32 mouse cellular contexts compared by ENCODE assay signal in genomic region chr10:63234133-63234532, GRCm38 (mm10). TPM values are rescaled to one million over a fixed set of nuclear protein-coding genes. Genes with fewer than 3 reads are reported as not detected.
DNase-seq lines count a peak whose midpoint lies in the region; ATAC-seq and TF ChIP-seq lines count a peak whose summit lies in the region.
"Had no signal": no experiment of that assay in that cellular context is flagged by ENCODE, and none has a peak within 500 bp of the region (broad histone marks: within the 10 kb centered on the region; RNA-seq: fewer than 3 reads in every experiment).

No protein-coding gene starts in this region.

- DNase-seq in heart, adult 11 months: peak; percentile 78
- DNase-seq in heart, adult 8-10 months (ENCODE audit: low spot score): no peak
- peak; percentile 82 for DNase-seq in brain, adult 2 months (ENCODE audit: low read depth, low spot score)
- DNase-seq in layer of hippocampus, postnatal 36 days: peak; percentile 11 to 13
- no peak for DNase-seq in cerebellum, postnatal 25 days
- DNase-seq: adrenal gland, postnatal 10 days; cerebellum, adult 11 months; cerebellum, adult 9-10 months; embryo, embryonic 11 days; heart, postnatal 14 days; kidney, adult 2 months; kidney, postnatal 4 days; thymus, postnatal 14 days had no signal

- no peak for ATAC-seq in erythroid progenitor cell, adult 5-6 weeks (replicated peaks; ENCODE audit: low FRiP score, poor library complexity, severe bottlenecking)
- ATAC-seq: forebrain, embryonic 16.5 days; hindbrain, postnatal 0 days; intestine, embryonic 15.5 days; midbrain, embryonic 15.5 days had no signal

- no peak for TF ChIP-seq CTCF in C2C12 (IDR thresholded peaks at IDR 0.05; ENCODE audit: control insufficient read depth, insufficient read depth, insufficient read length)

- no peaks in the 10 kb centered on the region for H3K79me2 ChIP-seq in C2C12 (ENCODE audit: control insufficient read depth, insufficient read depth)

- no peak overlapping the region for H3K4me3 ChIP-seq in C2C12 (ENCODE audit: insufficient read depth, poor library complexity, severe bottlenecking)
- H3K4me3 ChIP-seq: embryonic facial prominence, embryonic 12.5 days; forebrain, embryonic 10.5 days; hindbrain, embryonic 12.5 days; intestine, embryonic 15.5 days; left cerebral cortex, adult 2 months; limb, embryonic 12.5 days; lung, embryonic 15.5 days; midbrain, embryonic 10.5 days; midbrain, embryonic 15.5 days had no signal

- H3K79me3 ChIP-seq in C2C12 (ENCODE audit: low read depth): no peaks in the 10 kb centered on the region

- H3ac ChIP-seq in C2C12 (ENCODE audit: control insufficient read depth, insufficient read length, low read depth): no peak overlapping the region

- H3K36me3 ChIP-seq in C2C12 (ENCODE audit: control insufficient read depth, insufficient read depth): no peaks in the 10 kb centered on the region
- H3K36me3 ChIP-seq: embryonic facial prominence, embryonic 12.5 days; forebrain, embryonic 10.5 days; G1E; hindbrain, embryonic 12.5 days; intestine, embryonic 15.5 days; limb, embryonic 12.5 days; lung, embryonic 15.5 days; midbrain, embryonic 10.5 days; midbrain, embryonic 15.5 days had no signal

- H3K27me3 ChIP-seq in C2C12 (ENCODE audit: control insufficient read depth, insufficient read depth, insufficient read length): no peaks in the 10 kb centered on the region
- H3K27me3 ChIP-seq: embryonic facial prominence, embryonic 12.5 days; hindbrain, embryonic 12.5 days; intestine, embryonic 15.5 days; limb, embryonic 12.5 days; lung, embryonic 15.5 days; midbrain, embryonic 15.5 days had no signal

TF ChIP-seq in C2C12, 6 proteins besides CTCF, POLR2A, EP300 and RAD21:
- TF ChIP-seq CEBPB (IDR thresholded peaks at IDR 0.05; ENCODE audit: low read depth): no peak
- no peak for TF ChIP-seq MAX (IDR thresholded peaks at IDR 0.05)
- no peak for TF ChIP-seq MYOG (IDR thresholded peaks at IDR 0.05; ENCODE audit: control insufficient read depth, extremely low read depth, insufficient read length)
- no peak for TF ChIP-seq USF1 (IDR thresholded peaks at IDR 0.05; ENCODE audit: low read depth)
- peak; percentile 52 for TF ChIP-seq MYOD1 (IDR thresholded peaks at IDR 0.05; ENCODE audit: control insufficient read depth, insufficient read length, low read depth)

RNA-seq across cellular contexts. Expression of gene Herc4, which starts 9.5 kb away (rescaled TPM):
- total RNA-seq in heart, adult 8-10 months (2022): 10 to 100 TPM; 28.2 to 34.3 (median 31.5) TPM
- polyA plus RNA-seq in C2C12 (2012; fragmentation: generic; extraction: Trizol): 10.7 TPM
- 10 to 100 TPM; 36.1 to 36.7 TPM for total RNA-seq in layer of hippocampus, postnatal 36 days (2021)
- total RNA-seq in erythroid progenitor cell, adult 5-6 weeks (2015; ENCODE audit: low replicate concordance): 106 and 130 TPM in 2 replicates
- 96.5 and 100 TPM in 2 replicates for total RNA-seq in erythroid progenitor cell, adult 5-6 weeks (2017; ENCODE audit: low replicate concordance)

RNA-seq across cellular contexts. Expression of gene Mypn, which starts 30.4 kb away (rescaled TPM):
- 100 to 1,000 TPM in 3 of 4 experiments, 10 to 100 TPM in 1; 99.8 to 126 (median 104) TPM for total RNA-seq in heart, adult 8-10 months (2022)
- 0.01 TPM for polyA plus RNA-seq in C2C12 (2012; fragmentation: generic; extraction: Trizol)
- total RNA-seq in layer of hippocampus, postnatal 36 days (2021): 1 to 10 TPM; 1.4 to 2.1 TPM
- 1.1 TPM in 1 of 2 replicates, not detected in the other for total RNA-seq in erythroid progenitor cell, adult 5-6 weeks (2015; ENCODE audit: low replicate concordance)
- 1.1 TPM in 1 of 2 replicates, not detected in the other for total RNA-seq in erythroid progenitor cell, adult 5-6 weeks (2017; ENCODE audit: low replicate concordance)
- total RNA-seq: G1E; megakaryocyte progenitor cell, adult 5-6 weeks; neutrophil, adult 5-6 weeks had no signal
- polyA plus RNA-seq: G1E; kidney, postnatal 0 days; liver, adult 2 months; stomach, embryonic 14.5 days had no signal

Comparison
In these comparisons a context has a peak if more than half of its experiments do, and no peak if none do; other contexts are left out.
1. DNase-seq: peak in heart, adult 11 months (single experiment), brain, adult 2 months (single experiment) and layer of hippocampus, postnatal 36 days (2 of 2); none in heart, adult 8-10 months (single experiment) and cerebellum, postnatal 25 days (0 of 2).
2. RNA of gene Mypn, which starts 30.4 kb away (total RNA-seq): 99.8 to 126 TPM in heart, adult 8-10 months; 1.4 to 2.1 TPM in layer of hippocampus, postnatal 36 days and 1.1 TPM in erythroid progenitor cell, adult 5-6 weeks; every median in the first group is over 10 times any median in the second.